ENCODE assay signal across 37 mouse cellular contexts in genomic region chr1:74318711-74319110, GRCm38 (mm10). TPM values are rescaled to one million over a fixed set of nuclear protein-coding genes. Genes with fewer than 3 reads are reported as not detected.
"Had no signal": no experiment of that assay in that cellular context is flagged by ENCODE, and none has a peak within 500 bp of the region (broad histone marks: within the 10 kb centered on the region; RNA-seq: fewer than 3 reads in every experiment).

No protein-coding gene starts in this region.

- H3K27me3 ChIP-seq: heart, embryonic 12.5 days; heart, embryonic 13.5 days; heart, embryonic 15.5 days; hindbrain, embryonic 12.5 days; hindbrain, embryonic 13.5 days; hindbrain, embryonic 15.5 days; intestine, embryonic 15.5 days; kidney, embryonic 15.5 days had no signal

- H3K27ac ChIP-seq: heart, embryonic 10.5 days; heart, embryonic 13.5 days; heart, embryonic 15.5 days; hindbrain, embryonic 10.5 days; hindbrain, embryonic 12.5 days; hindbrain, embryonic 13.5 days; hindbrain, embryonic 14.5 days; hindbrain, embryonic 15.5 days; hindbrain, postnatal 0 days; intestine, embryonic 15.5 days; kidney, embryonic 15.5 days; kidney, postnatal 0 days; layer of hippocampus, adult 2 months; left cerebral cortex, adult 2 months had no signal

- H3K4me3 ChIP-seq: heart, embryonic 10.5 days; heart, embryonic 12.5 days; heart, embryonic 13.5 days; heart, embryonic 15.5 days; hindbrain, embryonic 10.5 days; hindbrain, embryonic 12.5 days; hindbrain, embryonic 13.5 days; hindbrain, embryonic 15.5 days; intestine, embryonic 15.5 days; kidney, embryonic 15.5 days; layer of hippocampus, adult 2 months; left cerebral cortex, adult 2 months had no signal

- H3K36me3 ChIP-seq: heart, embryonic 10.5 days; heart, embryonic 12.5 days; heart, embryonic 13.5 days; heart, embryonic 15.5 days; hindbrain, embryonic 10.5 days; hindbrain, embryonic 12.5 days; hindbrain, embryonic 13.5 days; hindbrain, embryonic 15.5 days; intestine, embryonic 15.5 days; kidney, embryonic 15.5 days had no signal

- H3K4me1 ChIP-seq: hindbrain, embryonic 12.5 days; hindbrain, embryonic 13.5 days; hindbrain, embryonic 15.5 days; intestine, embryonic 15.5 days; kidney, embryonic 15.5 days had no signal

- DNase-seq: heart, postnatal 10 days; heart, postnatal 14 days; heart, postnatal 36 days; heart, postnatal 4 days; kidney, adult 11 months; kidney, adult 18-20 months; kidney, adult 8-10 months; kidney, adult 9 months; kidney, postnatal 14 days; kidney, postnatal 4 days; layer of hippocampus, adult 9-11 months; layer of hippocampus, postnatal 36 days had no signal

- H3K9ac ChIP-seq: heart, embryonic 12.5 days; heart, embryonic 13.5 days; heart, embryonic 15.5 days; hindbrain, embryonic 12.5 days; hindbrain, embryonic 13.5 days; hindbrain, embryonic 14.5 days; hindbrain, embryonic 15.5 days; intestine, embryonic 15.5 days; kidney, embryonic 15.5 days had no signal

RNA-seq across cellular contexts. Expression of gene Gpbar1, which starts 40.4 kb away (rescaled TPM):
- total RNA-seq: heart, postnatal 10 days; heart, postnatal 14 days; heart, postnatal 25 days; heart, postnatal 36 days; heart, postnatal 4 days; hindbrain, postnatal 0 days; layer of hippocampus, adult 18-20 months; layer of hippocampus, adult 2 months; layer of hippocampus, adult 8-10 months; layer of hippocampus, postnatal 10 days; layer of hippocampus, postnatal 14 days; layer of hippocampus, postnatal 25 days; layer of hippocampus, postnatal 36 days; left cerebral cortex, adult 18-20 months; left cerebral cortex, adult 2 months had no signal
- polyA plus RNA-seq: hindbrain, embryonic 11.5 days; hindbrain, embryonic 15.5 days; hindbrain, embryonic 16.5 days; hindbrain, postnatal 0 days had no signal

RNA-seq across cellular contexts. Expression of gene Catip, which starts 43.2 kb away (rescaled TPM):
- polyA plus RNA-seq: inflammation-experienced regulatory T-cells, adult 6 months had no signal
